Mouse (Mus musculus): ENCODE measurements around the gene Lta. TPM values are rescaled to one million over a fixed set of nuclear protein-coding genes. Genes with fewer than 3 reads are reported as not detected.

Gene Lta
- polyA plus RNA-seq, 1 experiment: 1.1 TPM

- WGBS: 29% methylated on average over 18 of the region's 18 CpGs
- Histone ChIP-seq H3K4me3 (replicated peaks; ENCODE audit: extremely low read depth, low read depth, low read length) (no peak within 1 kb of the TSS), H3K4me1 (ENCODE audit: control insufficient read depth, insufficient read depth, low read length) (peaks cover 8% of the 10 kb centered on the region; the same call in 1 of the 2 replicates)
- DNase-seq: no peak
- no peak for TF ChIP-seq CTCF (IDR thresholded peaks at IDR 0.05; ENCODE audit: insufficient read depth, low read length)
- TF ChIP-seq POLR2A (IDR thresholded peaks at IDR 0.05; ENCODE audit: borderline replicate concordance, extremely low read depth, low read depth, low read length): no peak
These were observed 28.2 kb upstream of the Lta start, which contains the start of gene Atp6v1g2 for GRCm38 (mm10) chr17:35233114-35233980. Gene Atp6v1g2 (plus strand): TSS chr17:35233660.

- Histone ChIP-seq H3K4me1 (ENCODE audit: control insufficient read depth, insufficient read depth, low read length) (peaks cover 8% of the 10 kb centered on the region; the same call in 1 of the 2 replicates), H3K4me3 (replicated peaks; ENCODE audit: extremely low read depth, low read depth, low read length) (no peak overlapping the region)
- 65% methylated on average over 5 of the region's 5 CpGs for WGBS
- DNase-seq: no peak
- TF ChIP-seq CTCF (IDR thresholded peaks at IDR 0.05; ENCODE audit: insufficient read depth, low read length): no peak
- no peak for TF ChIP-seq POLR2A (IDR thresholded peaks at IDR 0.05; ENCODE audit: borderline replicate concordance, extremely low read depth, low read depth, low read length)
These were observed 27.5 kb upstream of the Lta start for GRCm38 (mm10) chr17:35232659-35233058.

- DNase-seq: peak; percentile 86
- no peak overlapping the region for H3K4me3 ChIP-seq (replicated peaks; ENCODE audit: extremely low read depth, low read depth, low read length)
- peaks cover 8% of the 10 kb centered on the region; the same call in 1 of the 2 replicates for H3K4me1 ChIP-seq (ENCODE audit: control insufficient read depth, insufficient read depth, low read length)
- TF ChIP-seq POLR2A (IDR thresholded peaks at IDR 0.05; ENCODE audit: borderline replicate concordance, extremely low read depth, low read depth, low read length) (no peak), CTCF (IDR thresholded peaks at IDR 0.05; ENCODE audit: insufficient read depth, low read length) (peak; percentile 89)
- whole genome bisulfite sequencing: 14% methylated on average over 12 of the region's 12 CpGs
These were observed 26.9 kb upstream of the Lta start for GRCm38 (mm10) chr17:35232043-35232442.

- DNase-seq: no peak
- 83% methylated on average over 10 of the region's 10 CpGs for WGBS
These were observed 25.9 kb upstream of the Lta start for GRCm38 (mm10) chr17:35231022-35231421.

GRCm38 (mm10) chr17:35226561-35227046, 21.5 kb upstream of the Lta start:
- Histone ChIP-seq H3K4me1 (ENCODE audit: control insufficient read depth, insufficient read depth, low read length) (peaks cover 10% of the 10 kb centered on the region), H3K4me3 (replicated peaks; ENCODE audit: extremely low read depth, low read depth, low read length) (no peak overlapping the region)
- DNase-seq: no peak
- WGBS: 63% methylated on average over 14 of the region's 14 CpGs
- no peak for TF ChIP-seq CTCF (IDR thresholded peaks at IDR 0.05; ENCODE audit: insufficient read depth, low read length)

More at GRCm38 (mm10) chr17:35231022-35231421, 25.9 kb upstream of the Lta start:
- Histone ChIP-seq H3K4me3 (replicated peaks; ENCODE audit: extremely low read depth, low read depth, low read length) (no peak overlapping the region), H3K4me1 (ENCODE audit: control insufficient read depth, insufficient read depth, low read length) (peaks cover 10% of the 10 kb centered on the region; the same call in 1 of the 2 replicates)
- no peak for TF ChIP-seq CTCF (IDR thresholded peaks at IDR 0.05; ENCODE audit: insufficient read depth, low read length)
- no peak for TF ChIP-seq POLR2A (IDR thresholded peaks at IDR 0.05; ENCODE audit: borderline replicate concordance, extremely low read depth, low read depth, low read length)

- no peak overlapping the region for H3K4me3 ChIP-seq (replicated peaks; ENCODE audit: extremely low read depth, low read depth, low read length)
- no peak for DNase-seq
- WGBS: 88% methylated on average over 5 of the region's 5 CpGs
- H3K4me1 ChIP-seq (ENCODE audit: control insufficient read depth, insufficient read depth, low read length): peaks cover 14% of the 10 kb centered on the region
- no peak for TF ChIP-seq POLR2A (IDR thresholded peaks at IDR 0.05; ENCODE audit: borderline replicate concordance, extremely low read depth, low read depth, low read length)
- TF ChIP-seq CTCF (IDR thresholded peaks at IDR 0.05; ENCODE audit: insufficient read depth, low read length): no peak
These were observed 20.3 kb upstream of the Lta start for GRCm38 (mm10) chr17:35225456-35225855.

- Histone ChIP-seq H3K4me3 (replicated peaks; ENCODE audit: extremely low read depth, low read depth, low read length) (no peak overlapping the region), H3K4me1 (ENCODE audit: control insufficient read depth, insufficient read depth, low read length) (peaks cover 21% of the 10 kb centered on the region)
- DNase-seq: no peak
- TF ChIP-seq POLR2A (IDR thresholded peaks at IDR 0.05; ENCODE audit: borderline replicate concordance, extremely low read depth, low read depth, low read length) (no peak), CTCF (IDR thresholded peaks at IDR 0.05; ENCODE audit: insufficient read depth, low read length) (no peak)
- 96% methylated on average over 4 of the region's 4 CpGs for WGBS
These were observed 19.5 kb upstream of the Lta start for GRCm38 (mm10) chr17:35224641-35225040.

- DNase-seq: no peak
- WGBS: 41% methylated on average over 6 of the region's 6 CpGs
These were observed 17.1 kb upstream of the Lta start for GRCm38 (mm10) chr17:35222299-35222698.

GRCm38 (mm10) chr17:35220156-35220952, 15.2 kb upstream of the Lta start, which contains the start of gene Gm16181:
Gene Gm16181 (plus strand): TSS chr17:35220834.
- H3K4me1 ChIP-seq (ENCODE audit: control insufficient read depth, insufficient read depth, low read length): peaks cover 20% of the 10 kb centered on the region
- H3K4me3 ChIP-seq (replicated peaks; ENCODE audit: extremely low read depth, low read depth, low read length): no peak within 1 kb of the TSS
- WGBS: 41% methylated on average over 28 of the region's 28 CpGs
- TF ChIP-seq POLR2A (IDR thresholded peaks at IDR 0.05; ENCODE audit: borderline replicate concordance, extremely low read depth, low read depth, low read length): no peak
- no peak for TF ChIP-seq CTCF (IDR thresholded peaks at IDR 0.05; ENCODE audit: insufficient read depth, low read length)
- no peak for DNase-seq

More at GRCm38 (mm10) chr17:35222299-35222698, 17.1 kb upstream of the Lta start:
- peaks cover 23% of the 10 kb centered on the region for H3K4me1 ChIP-seq (ENCODE audit: control insufficient read depth, insufficient read depth, low read length)
- TF ChIP-seq POLR2A (IDR thresholded peaks at IDR 0.05; ENCODE audit: borderline replicate concordance, extremely low read depth, low read depth, low read length) (no peak), CTCF (IDR thresholded peaks at IDR 0.05; ENCODE audit: insufficient read depth, low read length) (no peak)
- no peak overlapping the region for H3K4me3 ChIP-seq (replicated peaks; ENCODE audit: extremely low read depth, low read depth, low read length)

Data from lung, adult 2 months (tissue).